Mouse (Mus musculus) stomach, postnatal 0 days (tissue): ENCODE results near the gene Agfg2. TPM values are rescaled to one million over a fixed set of nuclear protein-coding genes. Genes with fewer than 3 reads are reported as not detected.

Source experiments
- ATAC-seq: fragments of 200-750 bp; cut with Nextera tagmentation; 2 replicates; pipeline ENCODE4 v1.8.0; 2017; ENCODE audit not compliant: low FRiP score, low TSS enrichment
- DNase-seq: peaks from one replicate; pipeline ENCODE4 v3.0.0-alpha.2; 2016; ENCODE audit warnings: low spot score
- H3K27ac ChIP-seq: fragments of 300-500 bp; sonication (generic); replicated peaks from 2 replicates; pipeline ENCODE4 v1.5.1; 2014; ENCODE audit warnings: mild to moderate bottlenecking, control low read depth
- H3K27me3 ChIP-seq: fragments of 300-500 bp; sonication (generic); 2 replicates; pipeline ENCODE4 v1.6.1; 2014; ENCODE audit warnings: low read length; ENCODE audit not compliant: control insufficient read depth, insufficient read depth
- H3K36me3 ChIP-seq: fragments of 300-500 bp; sonication (generic); 2 replicates; pipeline ENCODE4 v1.6.1; 2014; ENCODE audit warnings: low read length, mixed read lengths; ENCODE audit not compliant: control insufficient read depth, insufficient read depth
- H3K4me1 ChIP-seq: fragments of 300-500 bp; sonication (generic); replicated peaks from 2 replicates; pipeline ENCODE4 v1.6.1; 2014; ENCODE audit warnings: antibody characterized with exemption; ENCODE audit not compliant: control insufficient read depth, insufficient read depth
- H3K4me2 ChIP-seq: fragments of 300-500 bp; sonication (generic); replicated peaks from 2 replicates; pipeline ENCODE4 v1.6.1; 2014; ENCODE audit warnings: low read depth, mild to moderate bottlenecking, control low read depth, moderate library complexity
- H3K4me3 ChIP-seq: fragments of 300-500 bp; sonication (generic); 2 replicates; pipeline ENCODE4 v1.5.1; 2014; ENCODE audit warnings: low read depth, low read length, control low read depth
- H3K9ac ChIP-seq: fragments of 300-500 bp; sonication (generic); 2 replicates; pipeline ENCODE4 v1.6.1; 2014; ENCODE audit warnings: mild to moderate bottlenecking, low read length, control low read depth, mixed read lengths
- H3K9me3 ChIP-seq: fragments of 300-500 bp; sonication (generic); 2 replicates; pipeline ENCODE4 v1.6.1; 2016; ENCODE audit warnings: low read length; ENCODE audit not compliant: control insufficient read depth
- CTCF ChIP-seq: IDR thresholded peaks from 2 replicates; pipeline ENCODE4 v1.5.1; 2016; ENCODE audit warnings: antibody characterized with exemption, low read depth, mild to moderate bottlenecking, moderate library complexity
- EP300 ChIP-seq: optimal IDR thresholded peaks from 2 replicates; pipeline ENCODE3; 2016; ENCODE audit warnings: antibody characterized with exemption
- WGBS: fragments of 180-500 bp; shearing (Covaris S2); extraction: QIAGEN DNeasy Blood & Tissue Kit; methylation state at CpG from one replicate; pipeline ENCODE4 v1.1.7; 2014; 5-methylcytosine and 5-hydroxymethylcytosine counted together
- polyA plus RNA-seq: library from polyadenylated mRNA; unstranded; fragments of >200 nt; fragmentation: Nextera tagmentation; extraction: Ambion mirVana; gene quantifications from 2 replicates; pipeline ENCODE4 v1.2.1, GENCODE M21; 2015

Gene Agfg2
- polyA plus RNA-seq, 1 experiment from 2014 or later: 12.4 TPM

DNA sequence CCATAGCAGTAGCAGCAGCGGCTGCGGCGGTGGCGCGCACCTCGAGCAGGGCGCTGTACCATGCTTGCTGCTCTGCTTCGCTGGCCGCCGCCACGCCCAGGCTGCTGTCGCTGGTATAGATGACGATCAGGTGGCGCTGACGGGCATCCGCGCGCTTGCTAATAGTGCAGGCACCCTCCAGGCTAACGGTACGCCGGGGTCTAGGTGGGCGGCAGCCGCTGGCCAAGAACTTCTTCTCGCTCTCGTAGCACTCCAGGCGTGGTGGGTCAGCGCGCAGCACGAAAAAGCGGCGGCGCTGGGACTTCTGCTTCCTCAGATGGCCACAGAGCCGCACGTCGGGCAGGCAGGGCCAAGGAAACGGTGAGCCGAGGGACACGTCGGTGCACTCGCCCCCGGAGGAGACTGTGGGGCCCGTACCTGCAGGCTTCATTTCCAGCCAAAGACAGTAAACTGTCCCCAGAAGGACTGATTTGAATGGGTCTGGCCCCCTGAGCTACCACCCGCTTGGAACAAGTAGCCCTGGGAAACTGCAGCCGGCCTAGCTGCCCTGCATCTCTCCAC lies 39.4 kb downstream of the Agfg2 start:
- H3K4me3 ChIP-seq: peak overlapping the region; percentile 18; the same call in 1 of the 2 replicates
- no peak overlapping the region for H3K27ac ChIP-seq
- TF ChIP-seq CTCF: no peak
- no peak for TF ChIP-seq EP300
- H3K27me3 ChIP-seq: no peaks in the 10 kb centered on the region
- H3K4me1 ChIP-seq: peaks cover 6% of the 10 kb centered on the region; the same call in 1 of the 2 replicates
- H3K36me3 ChIP-seq: peaks cover 6% of the 10 kb centered on the region; the same call in 1 of the 2 replicates
- no peaks in the 10 kb centered on the region for H3K9me3 ChIP-seq
- ATAC-seq (0 out of 2 replicates have a peak, but pooled peaks have one; percentile 5), DNase-seq (peak; percentile 67)
- 9% methylated on average over 44 of the region's 44 CpGs for WGBS
- peak overlapping the region; percentile 44 for H3K4me2 ChIP-seq
- H3K9ac ChIP-seq: 0 out of 2 replicates have a peak overlapping the region, but pooled peaks have one; percentile 9

DNA sequence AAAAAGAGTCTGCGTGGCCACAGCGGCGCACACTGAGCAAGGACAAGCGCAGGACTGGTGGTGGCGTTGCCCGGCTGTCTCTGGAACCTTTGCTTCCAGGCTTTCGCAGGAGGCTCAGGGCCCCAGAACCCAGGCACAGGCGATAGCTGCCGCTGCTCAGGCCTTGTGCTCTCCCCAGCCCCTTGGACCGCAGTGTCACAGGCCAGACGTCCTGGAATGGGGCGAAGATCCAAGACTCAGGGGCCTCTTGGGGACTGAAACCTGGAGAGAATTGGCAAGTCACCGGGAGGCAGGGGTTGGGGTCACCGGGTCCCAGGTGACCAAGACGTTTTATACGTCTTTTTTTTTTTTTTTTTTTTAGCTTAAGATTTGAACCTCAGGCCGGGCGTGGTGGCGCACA lies 40.0 kb downstream of the Agfg2 start:
- peaks cover 2% of the 10 kb centered on the region; the same call in 1 of the 2 replicates for H3K4me1 ChIP-seq
- H3K9ac ChIP-seq: no peak overlapping the region
- H3K36me3 ChIP-seq: peaks cover 9% of the 10 kb centered on the region
- H3K27me3 ChIP-seq: no peaks in the 10 kb centered on the region
- no peak for DNase-seq
- no peak overlapping the region for H3K27ac ChIP-seq
- H3K4me2 ChIP-seq: no peak overlapping the region
- H3K9me3 ChIP-seq: no peaks in the 10 kb centered on the region
- ATAC-seq: no peak
- no peak for TF ChIP-seq CTCF
- WGBS: 56% methylated on average over 19 of the region's 19 CpGs
- no peak overlapping the region for H3K4me3 ChIP-seq

DNA sequence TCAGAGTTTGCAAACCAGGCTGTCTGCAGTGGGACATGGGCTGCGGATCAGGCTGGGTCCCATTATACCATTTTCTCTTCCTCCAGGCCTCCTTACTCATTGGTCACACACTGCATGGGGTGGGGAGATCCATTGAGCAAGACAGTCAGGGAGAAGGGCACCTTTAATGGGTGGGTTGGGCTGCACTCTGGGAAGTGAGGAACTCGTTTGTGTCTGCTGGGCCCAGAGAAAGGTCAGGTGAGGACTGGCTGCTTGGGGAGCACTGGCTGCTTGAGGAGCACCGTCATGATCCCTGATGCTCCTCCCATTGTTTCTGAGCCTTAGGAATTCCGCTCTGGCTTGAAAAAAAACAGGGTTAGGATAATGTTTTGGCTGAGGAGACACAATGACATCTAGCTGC lies 41.6 kb downstream of the Agfg2 start:
- TF ChIP-seq EP300 (no peak), CTCF (no peak)
- Histone ChIP-seq H3K9ac (no peak overlapping the region), H3K27me3 (no peaks in the 10 kb centered on the region), H3K27ac (no peak overlapping the region), H3K36me3 (peaks cover 22% of the 10 kb centered on the region), H3K9me3 (no peaks in the 10 kb centered on the region), H3K4me1 (no peaks in the 10 kb centered on the region), H3K4me3 (no peak overlapping the region), H3K4me2 (no peak overlapping the region)
- no peak for ATAC-seq
- DNase-seq: no peak
- WGBS: 43% methylated on average over 4 of the region's 4 CpGs

DNA sequence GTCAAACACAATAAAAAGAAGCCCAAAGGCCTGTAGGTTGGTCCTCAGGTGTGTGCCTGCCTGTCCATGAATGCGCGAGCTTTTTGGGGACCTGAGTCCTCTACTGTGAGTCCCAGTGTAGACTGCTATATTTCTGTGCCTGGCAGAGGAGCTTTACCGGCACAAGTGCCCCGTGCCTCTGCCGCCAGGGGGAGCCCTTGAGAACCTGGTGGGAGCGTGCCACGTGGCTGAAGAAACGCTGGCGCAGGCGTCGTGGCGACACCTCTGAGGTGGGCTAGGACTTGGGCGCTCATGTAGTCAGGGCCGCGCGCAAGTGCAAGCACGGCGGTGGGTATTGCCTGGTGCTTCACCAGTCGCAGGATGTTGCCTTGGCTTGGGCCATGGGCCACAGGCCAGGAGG lies 43.5 kb downstream of the Agfg2 start, which contains the start of gene Sap25:
Gene Sap25, plus strand, starts transcription at position 281 of the 400 bp plus-strand sequence.
- Histone ChIP-seq H3K27ac (no peak within 1 kb of the TSS), H3K9me3 (no peaks in the 10 kb centered on the region), H3K4me3 (no peak within 1 kb of the TSS), H3K9ac (no peak within 1 kb of the TSS), H3K4me1 (no peaks in the 10 kb centered on the region), H3K36me3 (peaks cover 35% of the 10 kb centered on the region), H3K4me2 (no peak within 1 kb of the TSS), H3K27me3 (no peaks in the 10 kb centered on the region)
- WGBS: 83% methylated on average over 19 of the region's 19 CpGs
- peak; percentile 19; the same call in 1 of the 2 replicates for ATAC-seq
- peak; percentile 59 for DNase-seq
- no peak for TF ChIP-seq EP300
- TF ChIP-seq CTCF: peak; percentile 64

DNA sequence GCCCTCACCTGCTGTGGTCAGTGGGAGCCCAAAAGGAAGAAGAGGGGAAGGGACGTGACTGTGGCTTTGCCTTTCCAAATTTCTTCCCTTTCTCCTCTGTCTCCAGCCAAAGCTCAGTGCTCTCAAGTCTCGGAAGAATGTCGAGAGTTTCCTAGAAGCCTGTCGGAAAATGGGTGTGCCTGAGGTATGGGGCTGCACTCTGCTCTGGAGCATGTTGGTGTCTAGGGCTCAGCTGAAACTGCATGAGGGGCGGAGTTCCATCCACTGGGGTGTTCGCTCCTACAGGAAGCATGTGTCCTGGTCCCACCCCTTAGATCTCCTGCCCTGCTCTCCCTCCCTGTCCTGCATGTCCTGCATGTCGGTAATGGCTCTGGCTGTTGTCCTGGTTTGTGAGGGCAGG lies 45.1 kb downstream of the Agfg2 start:
- WGBS: 59% methylated on average over 6 of the region's 7 CpGs
- H3K36me3 ChIP-seq: peaks cover 45% of the 10 kb centered on the region
- H3K4me1 ChIP-seq: no peaks in the 10 kb centered on the region
- H3K27ac ChIP-seq: no peak overlapping the region
- DNase-seq (no peak), ATAC-seq (no peak)
- no peak overlapping the region for H3K4me3 ChIP-seq
- H3K27me3 ChIP-seq: no peaks in the 10 kb centered on the region
- TF ChIP-seq CTCF (no peak), EP300 (no peak)
- no peak overlapping the region for H3K9ac ChIP-seq
- no peak overlapping the region for H3K4me2 ChIP-seq
- no peaks in the 10 kb centered on the region for H3K9me3 ChIP-seq

DNA sequence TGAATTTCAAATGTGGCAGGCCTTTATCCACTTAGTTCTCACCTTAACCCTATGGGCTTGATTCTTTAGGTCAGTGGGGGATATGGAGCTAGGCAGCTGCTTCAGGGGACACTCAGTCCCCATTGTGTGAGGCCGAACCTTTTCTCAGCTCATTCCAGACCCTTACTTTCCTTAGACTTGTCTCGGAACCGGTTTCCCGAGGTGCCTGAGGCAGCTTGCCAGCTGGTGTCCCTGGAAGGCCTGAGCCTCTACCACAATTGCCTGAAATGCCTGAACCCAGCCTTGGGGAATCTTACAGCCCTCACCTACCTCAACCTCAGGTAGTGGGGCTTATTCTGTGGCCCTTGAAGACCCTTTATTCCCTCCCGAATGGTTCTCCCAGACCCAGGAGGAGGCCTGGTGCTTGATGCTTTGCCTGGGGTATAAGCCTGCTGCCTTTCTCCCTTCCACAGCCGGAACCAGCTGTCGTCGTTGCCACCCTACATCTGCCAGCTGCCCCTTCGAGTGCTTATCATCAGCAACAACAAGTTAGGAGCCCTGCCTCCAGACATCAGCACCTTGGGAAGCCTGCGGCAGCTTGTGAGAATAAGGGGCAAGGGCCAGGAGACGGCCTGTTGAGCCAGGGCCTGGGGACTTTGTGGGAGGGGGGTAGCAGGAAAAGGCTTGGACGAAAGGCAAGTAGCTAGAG lies 51.0 kb downstream of the Agfg2 start:
- no peak for ATAC-seq
- TF ChIP-seq CTCF: no peak
- no peak for TF ChIP-seq EP300
- peak; percentile 43 for DNase-seq
- Histone ChIP-seq H3K9ac (no peak overlapping the region), H3K4me1 (peaks cover 8% of the 10 kb centered on the region), H3K36me3 (peaks cover 37% of the 10 kb centered on the region), H3K27me3 (no peaks in the 10 kb centered on the region), H3K9me3 (no peaks in the 10 kb centered on the region), H3K4me2 (no peak overlapping the region), H3K4me3 (no peak overlapping the region), H3K27ac (peak overlapping the region; percentile 30; the same call in 1 of the 2 replicates)
- WGBS: 69% methylated on average over 12 of the region's 12 CpGs
